Mouse (Mus musculus): ENCODE results near the gene Fam216b. TPM values are rescaled to one million over a fixed set of nuclear protein-coding genes. Genes with fewer than 3 reads are reported as not detected.
A peak's percentile ranks its signal among the peaks of the same experiment; 100 is the strongest.

Fam216b gene
- polyA plus RNA-seq, 1 experiment from 2014 or later: 6.6 TPM

- Histone ChIP-seq H3K36me3 (ENCODE audit: insufficient read depth, low read length) (no peaks in the 10 kb centered on the region), H3K27ac (ENCODE audit: low read length) (no peak overlapping the region), H3K27me3 (replicated peaks; ENCODE audit: insufficient read depth, low read length) (no peaks in the 10 kb centered on the region), H3K4me3 (ENCODE audit: low read depth, low read length) (no peak overlapping the region), H3K9ac (replicated peaks; ENCODE audit: low read depth) (no peak overlapping the region), H3K4me2 (replicated peaks; ENCODE audit: low read depth, low read length) (no peak overlapping the region), H3K9me3 (ENCODE audit: low read length) (no peaks in the 10 kb centered on the region), H3K4me1 (ENCODE audit: insufficient read depth, low read depth, low read length) (no peaks in the 10 kb centered on the region)
- WGBS: 91% methylated on average over 3 of the region's 3 CpGs
- no peak for DNase-seq (ENCODE audit: low spot score)
- ATAC-seq: no peak
- TF ChIP-seq CTCF (IDR thresholded peaks at IDR 0.05) (no peak), EP300 (IDR thresholded peaks at IDR 0.05) (no peak)
These were observed 32.4 kb downstream of the Fam216b start for GRCm38 (mm10) chr14:78056371-78056770.

GRCm38 (mm10) chr14:78048674-78049073 is 40.1 kb downstream of the Fam216b start:
- no peaks in the 10 kb centered on the region for H3K4me1 ChIP-seq (ENCODE audit: insufficient read depth, low read depth, low read length)
- H3K27ac ChIP-seq (ENCODE audit: low read length): no peak overlapping the region
- 39% methylated on average over 4 of the region's 4 CpGs for WGBS
- no peaks in the 10 kb centered on the region for H3K27me3 ChIP-seq (replicated peaks; ENCODE audit: insufficient read depth, low read length)
- H3K36me3 ChIP-seq (ENCODE audit: insufficient read depth, low read length): no peaks in the 10 kb centered on the region
- TF ChIP-seq EP300 (IDR thresholded peaks at IDR 0.05) (no peak), CTCF (IDR thresholded peaks at IDR 0.05) (no peak)
- DNase-seq (ENCODE audit: low spot score) (peak; percentile 55), ATAC-seq (peak; percentile 52)
- no peaks in the 10 kb centered on the region for H3K9me3 ChIP-seq (ENCODE audit: low read length)
- H3K4me2 ChIP-seq (replicated peaks; ENCODE audit: low read depth, low read length): no peak overlapping the region
- H3K4me3 ChIP-seq (ENCODE audit: low read depth, low read length): no peak overlapping the region
- H3K9ac ChIP-seq (replicated peaks; ENCODE audit: low read depth): no peak overlapping the region

- DNase-seq (ENCODE audit: low spot score): no peak
- no peaks in the 10 kb centered on the region for H3K36me3 ChIP-seq (ENCODE audit: insufficient read depth, low read length)
- ATAC-seq: no peak
- no peak overlapping the region for H3K4me3 ChIP-seq (ENCODE audit: low read depth, low read length)
- TF ChIP-seq CTCF (IDR thresholded peaks at IDR 0.05) (no peak), EP300 (IDR thresholded peaks at IDR 0.05) (no peak)
- no peak overlapping the region for H3K4me2 ChIP-seq (replicated peaks; ENCODE audit: low read depth, low read length)
- H3K9ac ChIP-seq (replicated peaks; ENCODE audit: low read depth): no peak overlapping the region
- H3K9me3 ChIP-seq (ENCODE audit: low read length): no peaks in the 10 kb centered on the region
- H3K4me1 ChIP-seq (ENCODE audit: insufficient read depth, low read depth, low read length): no peaks in the 10 kb centered on the region
- H3K27me3 ChIP-seq (replicated peaks; ENCODE audit: insufficient read depth, low read length): no peaks in the 10 kb centered on the region
- WGBS: 95% methylated on average over 3 of the region's 3 CpGs
- no peak overlapping the region for H3K27ac ChIP-seq (ENCODE audit: low read length)
These were observed 40.5 kb downstream of the Fam216b start for GRCm38 (mm10) chr14:78048258-78048657.

- Histone ChIP-seq H3K9me3 (ENCODE audit: low read length) (no peaks in the 10 kb centered on the region), H3K4me2 (replicated peaks; ENCODE audit: low read depth, low read length) (no peak overlapping the region), H3K4me1 (ENCODE audit: insufficient read depth, low read depth, low read length) (no peaks in the 10 kb centered on the region), H3K27me3 (replicated peaks; ENCODE audit: insufficient read depth, low read length) (no peaks in the 10 kb centered on the region), H3K9ac (replicated peaks; ENCODE audit: low read depth) (no peak overlapping the region), H3K36me3 (ENCODE audit: insufficient read depth, low read length) (no peaks in the 10 kb centered on the region), H3K27ac (ENCODE audit: low read length) (no peak overlapping the region), H3K4me3 (ENCODE audit: low read depth, low read length) (no peak overlapping the region)
- ATAC-seq: no peak
- TF ChIP-seq CTCF (IDR thresholded peaks at IDR 0.05) (no peak), EP300 (IDR thresholded peaks at IDR 0.05) (no peak)
- DNase-seq (ENCODE audit: low spot score): no peak
- WGBS: 25% methylated on average over 2 of the region's 2 CpGs
These were observed 45.7 kb downstream of the Fam216b start for GRCm38 (mm10) chr14:78043079-78043478.

GRCm38 (mm10) chr14:78041886-78042526 is 46.8 kb downstream of the Fam216b start:
- 67% methylated on average over 11 of the region's 11 CpGs for WGBS

GRCm38 (mm10) chr14:78040643-78041042 is 48.2 kb downstream of the Fam216b start:
- DNase-seq (ENCODE audit: low spot score) (no peak), ATAC-seq (no peak)
- Histone ChIP-seq H3K27me3 (replicated peaks; ENCODE audit: insufficient read depth, low read length) (no peaks in the 10 kb centered on the region), H3K9ac (replicated peaks; ENCODE audit: low read depth) (no peak overlapping the region), H3K4me1 (ENCODE audit: insufficient read depth, low read depth, low read length) (no peaks in the 10 kb centered on the region), H3K36me3 (ENCODE audit: insufficient read depth, low read length) (no peaks in the 10 kb centered on the region), H3K27ac (ENCODE audit: low read length) (no peak overlapping the region), H3K4me3 (ENCODE audit: low read depth, low read length) (no peak overlapping the region), H3K9me3 (ENCODE audit: low read length) (no peaks in the 10 kb centered on the region), H3K4me2 (replicated peaks; ENCODE audit: low read depth, low read length) (no peak overlapping the region)
- TF ChIP-seq CTCF (IDR thresholded peaks at IDR 0.05) (no peak), EP300 (IDR thresholded peaks at IDR 0.05) (no peak)
- WGBS: 83% methylated on average over 6 of the region's 6 CpGs

More at GRCm38 (mm10) chr14:78041886-78042526, 46.8 kb downstream of the Fam216b start:
- no peaks in the 10 kb centered on the region for H3K36me3 ChIP-seq (ENCODE audit: insufficient read depth, low read length)
- no peaks in the 10 kb centered on the region for H3K9me3 ChIP-seq (ENCODE audit: low read length)
- H3K4me1 ChIP-seq (ENCODE audit: insufficient read depth, low read depth, low read length): no peaks in the 10 kb centered on the region
- DNase-seq (ENCODE audit: low spot score) (no peak), ATAC-seq (no peak)
- no peak overlapping the region for H3K4me2 ChIP-seq (replicated peaks; ENCODE audit: low read depth, low read length)
- no peak overlapping the region for H3K27ac ChIP-seq (ENCODE audit: low read length)
- no peak overlapping the region for H3K4me3 ChIP-seq (ENCODE audit: low read depth, low read length)
- H3K27me3 ChIP-seq (replicated peaks; ENCODE audit: insufficient read depth, low read length): no peaks in the 10 kb centered on the region
- no peak overlapping the region for H3K9ac ChIP-seq (replicated peaks; ENCODE audit: low read depth)
- TF ChIP-seq EP300 (IDR thresholded peaks at IDR 0.05) (no peak), CTCF (IDR thresholded peaks at IDR 0.05) (no peak; the same call in 1 of the 2 replicates)
